Comparison of ENCODE assay signal across 17 mouse cellular contexts in genomic region chr10:37171711-37172415, GRCm38 (mm10). TPM values are rescaled to one million over a fixed set of nuclear protein-coding genes. Genes with fewer than 3 reads are reported as not detected.
A peak's percentile ranks its signal among the peaks of the same experiment; 100 is the strongest.
DNase-seq lines count a peak whose midpoint lies in the region; ATAC-seq lines count a peak whose summit lies in the region.
"Had no signal": no experiment of that assay in that cellular context is flagged by ENCODE, and none has a peak within 500 bp of the region (broad histone marks: within the 10 kb centered on the region; RNA-seq: fewer than 3 reads in every experiment).

No protein-coding gene starts in this region.

- H3K4me3 ChIP-seq in neural tube, embryonic 11.5 days (ENCODE audit: low read depth, low read length), result no peak overlapping the region
- H3K4me3 ChIP-seq in hindbrain, embryonic 14.5 days (replicated peaks; ENCODE audit: low read length), result no peak overlapping the region
- H3K4me3 ChIP-seq in midbrain, embryonic 15.5 days, result no peak overlapping the region
- H3K4me3 ChIP-seq: heart, adult 2 months; limb, embryonic 10.5 days; liver, embryonic 12.5 days had no signal

- H3K4me1 ChIP-seq in neural tube, embryonic 11.5 days (ENCODE audit: control insufficient read depth, insufficient read depth, low read length), result peaks cover 3% of the 10 kb centered on the region; the same call in 1 of the 2 replicates
- H3K4me1 ChIP-seq in hindbrain, embryonic 14.5 days (replicated peaks; ENCODE audit: control insufficient read depth, insufficient read depth, low read length), result peaks cover 14% of the 10 kb centered on the region
- H3K4me1 ChIP-seq in midbrain, embryonic 15.5 days, result peaks cover 21% of the 10 kb centered on the region
- H3K4me1 ChIP-seq: limb, embryonic 10.5 days; liver, embryonic 12.5 days had no signal

- no peaks in the 10 kb centered on the region for H3K36me3 ChIP-seq in neural tube, embryonic 11.5 days (ENCODE audit: control insufficient read depth, insufficient read depth, low read length)
- H3K36me3 ChIP-seq in hindbrain, embryonic 14.5 days (replicated peaks; ENCODE audit: control insufficient read depth, insufficient read depth), result no peaks in the 10 kb centered on the region
- no peaks in the 10 kb centered on the region for H3K36me3 ChIP-seq in midbrain, embryonic 15.5 days (replicated peaks)
- H3K36me3 ChIP-seq: limb, embryonic 10.5 days; liver, embryonic 12.5 days had no signal

- no peak for DNase-seq in neural tube, embryonic 11.5 days (ENCODE audit: low spot score)
- no peak for DNase-seq in neural tube, embryonic 10.5 days (ENCODE audit: extremely low spot score, low spot score)
- no peak for DNase-seq in hindbrain, embryonic 14.5 days (ENCODE audit: low spot score)
- DNase-seq in adrenal gland, postnatal 4 days (ENCODE audit: low spot score in 2 of 2), result no peak
- no peak for DNase-seq in adrenal gland, adult 18-20 months (ENCODE audit: low spot score in 2 of 2)
- DNase-seq in heart, postnatal 4 days, result no peak
- DNase-seq: cerebellum, postnatal 10 days; gastrocnemius, postnatal 10 days; heart, adult 2 months; layer of hippocampus, postnatal 36 days; right cerebral cortex, adult 18-20 months; thymus, postnatal 14 days had no signal

- H3K9ac ChIP-seq in neural tube, embryonic 11.5 days (ENCODE audit: low read length), result no peak overlapping the region
- 0 out of 2 replicates have a peak overlapping the region, but pooled peaks have one; percentile 1 for H3K9ac ChIP-seq in hindbrain, embryonic 14.5 days
- H3K9ac ChIP-seq in midbrain, embryonic 15.5 days, result no peak overlapping the region
- H3K9ac ChIP-seq: liver, embryonic 12.5 days had no signal

- H3K9me3 ChIP-seq in neural tube, embryonic 11.5 days (ENCODE audit: control insufficient read depth, low read length), result no peaks in the 10 kb centered on the region
- 0 out of 2 replicates have a peak, but pooled peaks cover 4% of the 10 kb centered on the region for H3K9me3 ChIP-seq in hindbrain, embryonic 14.5 days (ENCODE audit: control insufficient read depth, low read length)
- no peaks in the 10 kb centered on the region for H3K9me3 ChIP-seq in midbrain, embryonic 15.5 days
- H3K9me3 ChIP-seq: limb, embryonic 10.5 days; liver, embryonic 12.5 days had no signal

- no peak overlapping the region for H3K27ac ChIP-seq in neural tube, embryonic 11.5 days (ENCODE audit: low read depth, low read length)
- H3K27ac ChIP-seq in hindbrain, embryonic 14.5 days, result peak overlapping the region; percentile 56
- H3K27ac ChIP-seq in midbrain, embryonic 15.5 days, result peak overlapping the region; percentile 61
- H3K27ac ChIP-seq: limb, embryonic 10.5 days; liver, embryonic 12.5 days; stomach, postnatal 0 days had no signal

- peak; percentile 50; the same call in 1 of the 2 replicates for ATAC-seq in neural tube, embryonic 11.5 days (ENCODE audit: insufficient read depth, low FRiP score, low TSS enrichment)
- peak; percentile 80 for ATAC-seq in hindbrain, embryonic 14.5 days (ENCODE audit: low FRiP score)
- peak; percentile 78 for ATAC-seq in midbrain, embryonic 15.5 days (replicated peaks)
- ATAC-seq: liver, embryonic 12.5 days; lung, postnatal 0 days had no signal

- 71% methylated on average over 3 of the region's 3 CpGs for WGBS in neural tube, embryonic 11.5 days
- 30% methylated on average over 3 of the region's 3 CpGs for WGBS in hindbrain, embryonic 14.5 days
- WGBS in midbrain, embryonic 15.5 days, result 15% methylated on average over 3 of the region's 3 CpGs

- no peak overlapping the region for H3K4me2 ChIP-seq in neural tube, embryonic 11.5 days (ENCODE audit: low read depth)
- H3K4me2 ChIP-seq in hindbrain, embryonic 14.5 days (replicated peaks), result 0 out of 2 replicates have a peak overlapping the region, but pooled peaks have one; percentile 6
- H3K4me2 ChIP-seq in midbrain, embryonic 15.5 days, result peak overlapping the region; percentile 29
- H3K4me2 ChIP-seq: liver, embryonic 12.5 days had no signal

- H3K27me3 ChIP-seq in neural tube, embryonic 11.5 days (ENCODE audit: control insufficient read depth, insufficient read depth, low read length), result no peaks in the 10 kb centered on the region
- no peaks in the 10 kb centered on the region for H3K27me3 ChIP-seq in hindbrain, embryonic 14.5 days (ENCODE audit: control insufficient read depth, insufficient read depth, low read length)
- H3K27me3 ChIP-seq in midbrain, embryonic 15.5 days (replicated peaks), result no peaks in the 10 kb centered on the region
- H3K27me3 ChIP-seq: liver, embryonic 12.5 days had no signal

RNA-seq across cellular contexts. Expression of gene Marcks, which starts 33.1 kb away (rescaled TPM):
- 300 and 308 TPM in 2 replicates for polyA plus RNA-seq in neural tube, embryonic 11.5 days (2014; fragmentation: Nextera tagmentation; extraction: Ambion mirVana)
- 296 and 310 TPM in 2 replicates for polyA plus RNA-seq in hindbrain, embryonic 14.5 days (2014; fragmentation: Nextera tagmentation; extraction: Ambion mirVana)
- 203 and 208 TPM in 2 replicates for polyA plus RNA-seq in midbrain, embryonic 15.5 days (2015; fragmentation: Nextera tagmentation; extraction: Ambion mirVana)
- total RNA-seq in adrenal gland, postnatal 4 days (2021), result 100 to 1,000 TPM; 205 to 211 TPM
- 10 to 100 TPM; 37.1 to 38.9 TPM for total RNA-seq in adrenal gland, adult 18-20 months (2021)
- 100 to 1,000 TPM; 142 to 146 TPM for total RNA-seq in heart, postnatal 4 days (2021)
